Mouse (Mus musculus): Measurements from ENCODE around the gene Ssc4d. TPM values are rescaled to one million over a fixed set of nuclear protein-coding genes. Genes with fewer than 3 reads are reported as not detected.

Gene Ssc4d
- polyA plus RNA-seq, 1 experiment from 2014 or later: 5.2 TPM

GRCm38 (mm10) chr5:135968781-135969180, 5.5 kb downstream of the Ssc4d start:
- Histone ChIP-seq H3K36me3 (no peaks in the 10 kb centered on the region), H3K4me1 (peaks cover 6% of the 10 kb centered on the region), H3K9me3 (no peaks in the 10 kb centered on the region), H3K27me3 (ENCODE audit: insufficient read depth, poor library complexity, severe bottlenecking) (peaks cover 19% of the 10 kb centered on the region), H3K4me3 (no peak overlapping the region), H3K27ac (no peak overlapping the region)
- WGBS: 68% methylated on average over 1 of the region's 1 CpGs
- DNase-seq (ENCODE audit: low spot score): no peak

- WGBS: 51% methylated on average over 9 of the region's 9 CpGs
- Histone ChIP-seq H3K27me3 (ENCODE audit: insufficient read depth, poor library complexity, severe bottlenecking) (peaks cover 19% of the 10 kb centered on the region), H3K4me1 (peaks cover 18% of the 10 kb centered on the region), H3K4me3 (no peak overlapping the region), H3K27ac (no peak overlapping the region), H3K9me3 (no peaks in the 10 kb centered on the region), H3K36me3 (no peaks in the 10 kb centered on the region)
- no peak for DNase-seq (ENCODE audit: low spot score)
Measured at GRCm38 (mm10) chr5:135966866-135967265, 7.5 kb downstream of the Ssc4d start.

- no peak for DNase-seq (ENCODE audit: low spot score)
- 9% methylated on average over 24 of the region's 24 CpGs for WGBS
- no peaks in the 10 kb centered on the region for H3K36me3 ChIP-seq
- H3K9me3 ChIP-seq: no peaks in the 10 kb centered on the region
- peak overlapping the region; percentile 47 for H3K4me3 ChIP-seq
- H3K27me3 ChIP-seq (ENCODE audit: insufficient read depth, poor library complexity, severe bottlenecking): peaks cover 19% of the 10 kb centered on the region
- H3K4me1 ChIP-seq: peaks cover 31% of the 10 kb centered on the region
- H3K27ac ChIP-seq: no peak overlapping the region
Measured at GRCm38 (mm10) chr5:135965501-135965930, 8.8 kb downstream of the Ssc4d start.

- no peak for DNase-seq (ENCODE audit: low spot score)
- Histone ChIP-seq H3K4me1 (peaks cover 36% of the 10 kb centered on the region), H3K27ac (peak overlapping the region; percentile 95), H3K9me3 (no peaks in the 10 kb centered on the region), H3K36me3 (no peaks in the 10 kb centered on the region), H3K27me3 (ENCODE audit: insufficient read depth, poor library complexity, severe bottlenecking) (peaks cover 19% of the 10 kb centered on the region), H3K4me3 (peak overlapping the region; percentile 68)
- 6% methylated on average over 6 of the region's 6 CpGs for WGBS
Measured at GRCm38 (mm10) chr5:135963280-135963627, 11.1 kb downstream of the Ssc4d start.

GRCm38 (mm10) chr5:135962492-135963279, 11.6 kb downstream of the Ssc4d start:
- H3K4me1 ChIP-seq: peaks cover 38% of the 10 kb centered on the region
- DNase-seq (ENCODE audit: low spot score): peak; percentile 100
- no peaks in the 10 kb centered on the region for H3K36me3 ChIP-seq
- WGBS: under 1% methylated on average over 64 of the region's 64 CpGs
- H3K4me3 ChIP-seq: peak overlapping the region; percentile 68
- H3K9me3 ChIP-seq: no peaks in the 10 kb centered on the region
- peaks cover 19% of the 10 kb centered on the region for H3K27me3 ChIP-seq (ENCODE audit: insufficient read depth, poor library complexity, severe bottlenecking)
- peak overlapping the region; percentile 95 for H3K27ac ChIP-seq

GRCm38 (mm10) chr5:135962125-135962491, 12.2 kb downstream of the Ssc4d start:
- peaks cover 19% of the 10 kb centered on the region for H3K27me3 ChIP-seq (ENCODE audit: insufficient read depth, poor library complexity, severe bottlenecking)
- DNase-seq (ENCODE audit: low spot score): no peak
- H3K9me3 ChIP-seq: no peaks in the 10 kb centered on the region
- H3K4me3 ChIP-seq: peak overlapping the region; percentile 68
- H3K27ac ChIP-seq: peak overlapping the region; percentile 95
- under 1% methylated on average over 11 of the region's 11 CpGs for WGBS
- no peaks in the 10 kb centered on the region for H3K36me3 ChIP-seq
- H3K4me1 ChIP-seq: peaks cover 38% of the 10 kb centered on the region

GRCm38 (mm10) chr5:135960909-135961635, 13.3 kb downstream of the Ssc4d start:
- no peak for DNase-seq (ENCODE audit: low spot score)
- peaks cover 19% of the 10 kb centered on the region for H3K27me3 ChIP-seq (ENCODE audit: insufficient read depth, poor library complexity, severe bottlenecking)
- WGBS: 92% methylated on average over 15 of the region's 15 CpGs
- peaks cover 38% of the 10 kb centered on the region for H3K4me1 ChIP-seq
- H3K4me3 ChIP-seq: peak overlapping the region; percentile 68; the same call in 1 of the 2 replicates
- no peaks in the 10 kb centered on the region for H3K9me3 ChIP-seq
- H3K27ac ChIP-seq: peak overlapping the region; percentile 95
- no peaks in the 10 kb centered on the region for H3K36me3 ChIP-seq

GRCm38 (mm10) chr5:135959911-135960310, 14.4 kb downstream of the Ssc4d start:
- H3K27ac ChIP-seq: peak overlapping the region; percentile 2; the same call in 1 of the 2 replicates
- H3K4me3 ChIP-seq: no peak overlapping the region
- WGBS: 91% methylated on average over 7 of the region's 7 CpGs
- H3K27me3 ChIP-seq (ENCODE audit: insufficient read depth, poor library complexity, severe bottlenecking): peaks cover 8% of the 10 kb centered on the region
- H3K4me1 ChIP-seq: peaks cover 31% of the 10 kb centered on the region
- DNase-seq (ENCODE audit: low spot score): no peak
- no peaks in the 10 kb centered on the region for H3K9me3 ChIP-seq
- no peaks in the 10 kb centered on the region for H3K36me3 ChIP-seq

GRCm38 (mm10) chr5:135958367-135958766, 16.0 kb downstream of the Ssc4d start:
- H3K4me3 ChIP-seq: no peak overlapping the region; the same call in 1 of the 2 replicates
- no peaks in the 10 kb centered on the region for H3K27me3 ChIP-seq (ENCODE audit: insufficient read depth, poor library complexity, severe bottlenecking)
- 87% methylated on average over 4 of the region's 4 CpGs for WGBS
- no peaks in the 10 kb centered on the region for H3K36me3 ChIP-seq
- H3K9me3 ChIP-seq: no peaks in the 10 kb centered on the region
- peaks cover 30% of the 10 kb centered on the region for H3K4me1 ChIP-seq
- DNase-seq (ENCODE audit: low spot score): no peak
- peak overlapping the region; percentile 93 for H3K27ac ChIP-seq

- H3K27me3 ChIP-seq (ENCODE audit: insufficient read depth, poor library complexity, severe bottlenecking): no peaks in the 10 kb centered on the region
- H3K9me3 ChIP-seq: no peaks in the 10 kb centered on the region
- H3K4me3 ChIP-seq: peak overlapping the region; percentile 49
- no peaks in the 10 kb centered on the region for H3K36me3 ChIP-seq
- 8% methylated on average over 28 of the region's 28 CpGs for WGBS
- DNase-seq (ENCODE audit: low spot score): peak; percentile 99
- peaks cover 24% of the 10 kb centered on the region for H3K4me1 ChIP-seq
- H3K27ac ChIP-seq: peak overlapping the region; percentile 93
Measured at GRCm38 (mm10) chr5:135957207-135957974, 16.9 kb downstream of the Ssc4d start.

GRCm38 (mm10) chr5:135956300-135957206, 17.8 kb downstream of the Ssc4d start:
- no peaks in the 10 kb centered on the region for H3K27me3 ChIP-seq (ENCODE audit: insufficient read depth, poor library complexity, severe bottlenecking)
- peak overlapping the region; percentile 49 for H3K4me3 ChIP-seq
- peak overlapping the region; percentile 93 for H3K27ac ChIP-seq
- 90% methylated on average over 9 of the region's 9 CpGs for WGBS
- H3K9me3 ChIP-seq: no peaks in the 10 kb centered on the region
- no peak for DNase-seq (ENCODE audit: low spot score)
- peaks cover 17% of the 10 kb centered on the region; the same call in 1 of the 2 replicates for H3K4me1 ChIP-seq
- no peaks in the 10 kb centered on the region for H3K36me3 ChIP-seq

GRCm38 (mm10) chr5:135952830-135953229, 21.5 kb downstream of the Ssc4d start:
- no peaks in the 10 kb centered on the region for H3K36me3 ChIP-seq
- no peaks in the 10 kb centered on the region for H3K27me3 ChIP-seq (ENCODE audit: insufficient read depth, poor library complexity, severe bottlenecking)
- H3K4me1 ChIP-seq: peaks cover 7% of the 10 kb centered on the region
- no peak overlapping the region for H3K4me3 ChIP-seq
- no peak for DNase-seq (ENCODE audit: low spot score)
- H3K27ac ChIP-seq: no peak overlapping the region
- no peaks in the 10 kb centered on the region for H3K9me3 ChIP-seq
- WGBS: 76% methylated on average over 2 of the region's 2 CpGs

Data from heart, embryonic 10.5 days (tissue).